Mouse (Mus musculus) kidney, adult 2 months (tissue): ENCODE measurements around the gene Zfp219.
"Not testable (repeated sequence)": the region's sequence is repeated elsewhere in the genome, so short reads cannot be mapped to it uniquely, and the experiment has no call there.

Experiments used
- CTCF ChIP-seq: fragments of 200-500 bp; conservative IDR thresholded peaks from 2 replicates; pipeline ENCODE4 v1.5.1; 2011; ENCODE audit warnings: low read depth, mild to moderate bottlenecking, control low read depth, low read length, moderate library complexity, mixed read lengths; ENCODE audit not compliant: insufficient read depth, insufficient read length
- POLR2A ChIP-seq: fragments of 200-500 bp; IDR thresholded peaks from one replicate; pipeline ENCODE4 v1.6.1; 2011; ENCODE audit warnings: low read depth, low read length, control low read depth

DNA sequence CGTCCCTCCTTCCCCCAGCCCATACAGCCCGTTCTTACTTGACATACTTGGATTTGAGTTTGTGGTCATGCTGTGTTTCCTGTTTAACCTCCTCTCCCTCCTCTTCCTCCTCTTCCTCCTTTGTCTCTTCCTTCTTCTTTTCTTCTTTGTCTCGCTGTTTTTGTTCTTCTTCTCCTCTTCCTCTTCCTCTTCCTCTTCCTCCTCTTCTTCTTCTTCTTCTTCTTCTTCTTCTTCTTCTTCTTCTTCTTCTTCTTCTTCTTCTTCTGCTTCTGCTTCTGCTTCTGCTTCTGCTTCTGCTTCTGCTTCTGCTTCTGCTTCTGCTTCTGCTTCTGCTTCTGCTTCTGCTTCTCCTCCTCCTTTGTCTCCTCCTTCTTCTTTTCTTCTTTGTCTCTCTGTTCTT lies 21.8 kb upstream of the Zfp219 start, which contains the start of gene Olfr221:
- not testable (repeated sequence) for TF ChIP-seq POLR2A, CTCF
